Mouse (Mus musculus) kidney, postnatal 0 days (tissue): ENCODE results near the gene Fgfr2. TPM values are rescaled to one million over a fixed set of nuclear protein-coding genes. Genes with fewer than 3 reads are reported as not detected.

ENCODE experiments used
- ATAC-seq: fragments of 200-750 bp; cut with Nextera tagmentation; replicated peaks from 2 replicates; pipeline ENCODE4 v1.8.0; 2017; ENCODE audit warnings: low read depth, moderate number of reproducible peaks, moderate TSS enrichment, moderate library complexity; ENCODE audit not compliant: low FRiP score
- DNase-seq: peaks from one replicate; pipeline ENCODE4 v3.0.0-alpha.2; 2016; ENCODE audit warnings: low spot score
- H3K27ac ChIP-seq: fragments of 300-500 bp; sonication (generic); 2 replicates; pipeline ENCODE4 v1.5.1; 2014; ENCODE audit warnings: mild to moderate bottlenecking
- H3K27me3 ChIP-seq: fragments of 300-500 bp; sonication (generic); 2 replicates; pipeline ENCODE4 v1.6.1; 2014; ENCODE audit warnings: low read length, mixed read lengths; ENCODE audit not compliant: insufficient read depth
- H3K36me3 ChIP-seq: fragments of 300-500 bp; sonication (generic); 2 replicates; pipeline ENCODE4 v1.6.1; 2014; ENCODE audit warnings: low read length, mixed read lengths; ENCODE audit not compliant: insufficient read depth
- H3K4me1 ChIP-seq: fragments of 300-500 bp; sonication (generic); replicated peaks from 2 replicates; pipeline ENCODE4 v1.6.1; 2014; ENCODE audit warnings: antibody characterized with exemption, low read length, mixed read lengths; ENCODE audit not compliant: insufficient read depth
- H3K4me2 ChIP-seq: fragments of 300-500 bp; sonication (generic); 2 replicates; pipeline ENCODE4 v1.6.1; 2014; ENCODE audit warnings: mild to moderate bottlenecking, low read length, moderate library complexity, mixed read lengths
- H3K4me3 ChIP-seq: fragments of 300-500 bp; sonication (generic); replicated peaks from 2 replicates; pipeline ENCODE4 v1.5.1; 2014; ENCODE audit warnings: low read depth, low read length
- H3K9ac ChIP-seq: fragments of 300-500 bp; sonication (generic); 2 replicates; pipeline ENCODE4 v1.6.1; 2014; ENCODE audit warnings: low read depth, low read length
- H3K9me3 ChIP-seq: fragments of 300-500 bp; sonication (generic); replicated peaks from 2 replicates; pipeline ENCODE4 v1.6.1; 2016; ENCODE audit warnings: low read length, inconsistent platforms, mixed read lengths
- CTCF ChIP-seq: IDR thresholded peaks from 2 replicates; pipeline ENCODE4 v1.5.1; 2016; ENCODE audit warnings: antibody characterized with exemption, low read depth, mild to moderate bottlenecking, moderate library complexity
- WGBS: fragments of 180-500 bp; shearing (Covaris S2); extraction: QIAGEN DNeasy Blood & Tissue Kit; methylation state at CpG from one replicate; pipeline ENCODE4 v1.1.7; 2014; 5-methylcytosine and 5-hydroxymethylcytosine counted together
- polyA plus RNA-seq: library from polyadenylated mRNA; unstranded; fragments of >200 nt; fragmentation: Nextera tagmentation; extraction: Ambion mirVana; gene quantifications from 2 replicates; pipeline ENCODE4 v1.2.1, GENCODE M21; 2015

Gene Fgfr2
- polyA plus RNA-seq, 1 experiment from 2014 or later: 79.8 TPM

DNA sequence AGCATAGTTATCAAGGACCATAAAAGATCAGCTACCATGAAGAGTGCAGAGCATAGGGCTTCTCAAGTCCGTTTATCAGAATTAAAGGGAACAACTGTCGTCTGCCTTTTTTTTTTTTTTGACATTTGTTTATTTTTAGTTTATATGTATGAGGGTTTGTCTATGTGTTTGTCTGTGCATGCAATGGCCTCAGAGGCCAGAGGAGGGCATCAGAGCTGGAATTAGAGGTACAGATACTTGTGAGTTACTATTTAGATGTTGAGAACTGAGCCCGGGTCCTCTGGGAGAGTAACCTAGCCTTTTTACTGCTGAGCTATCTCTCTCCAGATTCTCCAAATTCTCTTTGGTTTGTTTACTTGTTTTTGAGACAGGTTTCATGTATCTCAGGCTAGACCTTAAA lies 219.4 kb downstream of the Fgfr2 start:
- Histone ChIP-seq H3K9me3 (no peaks in the 10 kb centered on the region), H3K4me1 (no peaks in the 10 kb centered on the region), H3K27ac (no peak overlapping the region), H3K4me3 (no peak overlapping the region), H3K36me3 (no peaks in the 10 kb centered on the region), H3K9ac (no peak overlapping the region), H3K27me3 (no peaks in the 10 kb centered on the region), H3K4me2 (no peak overlapping the region)
- no peak for DNase-seq
- WGBS: 79% methylated on average over 3 of the region's 3 CpGs
- no peak for ATAC-seq
- peak; percentile 9; the same call in 1 of the 2 replicates for TF ChIP-seq CTCF

DNA sequence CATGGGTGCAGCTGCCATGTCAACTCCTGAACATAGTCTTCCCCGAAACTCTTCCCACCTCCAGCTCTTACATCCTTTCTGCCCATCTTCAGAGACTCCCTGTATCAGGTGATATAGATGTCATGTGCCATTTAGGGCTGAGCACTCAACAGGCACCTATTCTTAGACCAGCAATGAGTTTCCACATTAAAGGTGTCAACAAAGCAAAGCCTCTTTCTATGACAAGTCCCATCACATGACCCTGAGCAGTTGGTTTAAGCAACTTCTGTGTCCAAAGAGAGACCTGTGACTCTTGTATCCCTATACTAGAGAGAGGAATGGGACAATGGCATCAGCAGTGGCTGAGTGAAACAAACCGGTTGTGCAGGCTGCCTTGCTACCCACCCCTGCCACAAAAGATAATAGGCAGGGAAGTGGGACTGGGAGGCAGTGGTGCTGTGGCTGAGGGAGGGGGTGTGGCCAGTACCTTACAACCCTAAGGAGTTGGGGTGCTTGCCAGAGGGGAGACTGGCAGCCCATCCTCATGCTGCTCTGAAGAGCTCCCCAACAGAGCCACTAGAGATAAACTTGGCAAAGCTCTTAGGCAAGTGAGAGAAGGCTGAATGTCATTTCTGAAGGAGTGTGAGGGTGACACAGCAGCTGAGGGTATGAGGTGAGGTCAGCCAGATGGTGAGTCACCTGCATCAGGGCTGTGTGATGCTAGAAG lies 222.2 kb downstream of the Fgfr2 start:
- Histone ChIP-seq H3K27ac (no peak overlapping the region), H3K4me1 (no peaks in the 10 kb centered on the region), H3K36me3 (no peaks in the 10 kb centered on the region), H3K4me2 (no peak overlapping the region), H3K9me3 (no peaks in the 10 kb centered on the region), H3K27me3 (no peaks in the 10 kb centered on the region), H3K4me3 (no peak overlapping the region), H3K9ac (no peak overlapping the region)
- WGBS: 46% methylated on average over 2 of the region's 2 CpGs
- ATAC-seq (no peak), DNase-seq (no peak)
- TF ChIP-seq CTCF: no peak

DNA sequence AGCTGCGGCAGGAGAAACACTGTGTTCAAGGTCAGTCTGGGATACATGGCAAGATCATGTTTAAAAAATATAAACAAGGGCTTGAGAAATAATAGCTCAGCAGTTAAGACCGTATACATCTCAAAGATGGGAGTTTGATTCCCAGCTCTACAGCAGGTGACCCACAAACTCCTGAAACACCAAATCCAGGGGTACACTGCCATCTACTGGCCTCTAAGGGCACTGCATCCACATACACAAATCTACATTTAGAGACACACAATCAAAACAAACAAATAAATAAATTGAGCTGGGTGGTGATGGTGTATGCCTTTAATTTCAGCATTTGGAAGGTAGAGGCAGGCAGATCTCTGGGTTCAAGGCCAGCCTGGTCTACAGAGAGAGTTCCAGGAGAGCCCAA lies 224.9 kb downstream of the Fgfr2 start:
- Histone ChIP-seq H3K36me3 (no peaks in the 10 kb centered on the region), H3K4me3 (no peak overlapping the region), H3K4me2 (no peak overlapping the region), H3K9ac (no peak overlapping the region), H3K4me1 (no peaks in the 10 kb centered on the region), H3K27me3 (no peaks in the 10 kb centered on the region), H3K27ac (no peak overlapping the region), H3K9me3 (no peaks in the 10 kb centered on the region)
- DNase-seq (no peak), ATAC-seq (no peak)
- peak; percentile 66 for TF ChIP-seq CTCF
- WGBS: 93% methylated on average over 2 of the region's 2 CpGs

DNA sequence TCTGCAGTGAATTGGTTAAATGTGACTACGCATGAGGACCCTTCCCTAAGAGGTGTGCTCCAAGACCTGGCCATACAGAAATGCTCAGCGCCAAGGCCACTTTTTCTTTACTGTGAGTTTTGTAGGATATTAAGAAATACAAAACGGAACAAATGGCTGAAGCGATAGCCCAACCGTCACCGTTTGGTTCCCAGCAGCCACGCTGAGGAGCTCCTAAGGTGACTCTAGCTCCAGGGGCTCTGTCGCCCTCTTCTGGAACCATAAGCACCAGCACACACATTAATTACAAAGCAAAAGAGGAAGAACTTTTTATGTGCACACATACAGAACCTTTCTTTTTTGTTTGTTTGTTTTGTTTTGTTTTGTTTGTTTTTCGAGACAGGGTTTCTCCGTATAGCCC lies 225.9 kb downstream of the Fgfr2 start:
- ATAC-seq: no peak
- Histone ChIP-seq H3K4me2 (no peak overlapping the region), H3K9ac (no peak overlapping the region)

DNA sequence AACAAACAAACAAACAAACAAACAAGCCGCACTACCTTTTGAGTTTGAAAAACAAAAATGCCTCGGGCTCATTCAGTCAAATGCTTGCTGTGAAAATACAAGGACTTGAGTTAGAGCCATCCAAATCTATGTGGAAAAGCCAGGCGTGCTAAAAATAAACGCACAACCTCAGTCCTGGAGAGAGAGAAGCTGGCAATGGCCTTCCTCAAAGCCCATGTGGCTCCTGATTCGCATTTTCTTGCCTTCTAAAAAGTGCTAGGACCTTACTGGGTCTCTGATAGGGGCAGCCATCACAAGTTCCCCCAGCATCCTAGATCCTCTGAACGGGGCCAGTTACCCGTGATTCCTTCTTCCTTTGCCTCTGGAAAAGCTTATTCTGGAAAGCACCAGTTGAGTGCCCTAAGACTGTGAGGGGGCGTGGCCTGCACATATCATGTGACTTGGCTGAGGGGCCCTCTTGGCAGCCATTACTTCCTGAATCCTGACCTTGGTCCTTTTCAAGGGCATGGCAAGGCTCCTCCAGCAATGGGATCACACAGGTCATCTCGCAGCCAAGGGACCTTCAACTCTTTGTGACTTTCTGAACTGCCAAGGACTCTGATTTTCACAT lies 226.8 kb downstream of the Fgfr2 start:
- TF ChIP-seq CTCF: no peak
- Histone ChIP-seq H3K36me3 (no peaks in the 10 kb centered on the region), H3K4me3 (no peak overlapping the region), H3K4me2 (no peak overlapping the region), H3K27me3 (no peaks in the 10 kb centered on the region), H3K4me1 (no peaks in the 10 kb centered on the region), H3K9me3 (no peaks in the 10 kb centered on the region), H3K27ac (no peak overlapping the region), H3K9ac (no peak overlapping the region)
- ATAC-seq (peak; percentile 53; the same call in 1 of the 2 replicates), DNase-seq (no peak)
- WGBS: 85% methylated on average over 9 of the region's 9 CpGs

More for the DNA sequence above, 225.9 kb downstream of the Fgfr2 start:
- Histone ChIP-seq H3K27ac (no peak overlapping the region), H3K9me3 (no peaks in the 10 kb centered on the region), H3K27me3 (no peaks in the 10 kb centered on the region), H3K4me1 (no peaks in the 10 kb centered on the region), H3K36me3 (no peaks in the 10 kb centered on the region), H3K4me3 (no peak overlapping the region)
- 0 out of 2 replicates have a peak, but pooled peaks have one; percentile 22 for TF ChIP-seq CTCF
- DNase-seq: no peak
- 91% methylated on average over 10 of the region's 10 CpGs for WGBS

DNA sequence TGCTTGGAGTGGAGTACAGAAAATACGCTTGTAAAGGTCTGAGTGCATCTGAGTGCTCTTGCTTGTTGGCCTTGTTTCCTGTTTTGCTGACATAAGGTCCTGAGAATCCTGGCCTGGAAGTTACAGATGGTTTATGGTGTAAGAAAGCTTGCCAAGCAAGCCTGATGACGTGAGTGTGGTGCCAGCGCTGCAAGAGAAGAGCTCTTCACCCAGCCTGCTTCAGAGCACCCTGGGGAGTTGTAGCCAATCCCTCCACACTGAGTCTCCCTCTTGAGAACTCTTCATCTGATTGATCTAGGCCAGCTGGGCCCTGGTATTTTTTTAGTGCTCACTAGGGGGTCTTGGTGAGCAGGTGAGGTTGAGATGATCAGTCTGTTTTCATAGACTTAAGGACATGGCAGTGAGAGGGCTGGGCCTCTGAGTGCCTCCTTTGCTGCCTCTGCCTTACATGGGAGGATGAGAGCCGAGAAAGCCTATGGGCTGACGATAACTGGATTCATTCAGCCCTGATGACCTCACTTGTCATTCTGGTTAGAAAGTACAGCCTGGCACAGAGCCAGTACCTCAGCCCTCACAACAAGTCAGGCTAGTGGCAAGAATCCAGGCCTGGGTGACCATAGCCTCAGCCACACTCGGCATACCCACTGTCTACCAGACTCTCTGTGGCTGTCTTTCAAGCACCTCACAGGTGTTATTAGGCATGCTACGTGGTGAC lies 228.2 kb downstream of the Fgfr2 start:
- 50% methylated on average over 7 of the region's 7 CpGs for WGBS
- Histone ChIP-seq H3K27me3 (no peaks in the 10 kb centered on the region), H3K36me3 (no peaks in the 10 kb centered on the region), H3K9me3 (no peaks in the 10 kb centered on the region), H3K27ac (no peak overlapping the region), H3K4me3 (no peak overlapping the region), H3K4me2 (no peak overlapping the region), H3K4me1 (no peaks in the 10 kb centered on the region), H3K9ac (no peak overlapping the region)
- ATAC-seq: no peak
- no peak for TF ChIP-seq CTCF
- DNase-seq: no peak
